Mouse (Mus musculus) layer of hippocampus, postnatal 36 days (tissue): Measurements from ENCODE around the gene Clmn. TPM values are rescaled to one million over a fixed set of nuclear protein-coding genes. Genes with fewer than 3 reads are reported as not detected.
"Not testable (repeated sequence)": the region's sequence is repeated elsewhere in the genome, so short reads cannot be mapped to it uniquely, and the experiment has no call there.

ENCODE experiments used
- DNase-seq, 2 experiments: peaks; one replicate each; pipeline ENCODE4 v3.0.0; 2022
- total RNA-seq, 2 experiments: library from RNA; stranded (reverse); gene quantifications; 2 replicates each; pipeline ENCODE4 v1.2.3; 2021

Clmn gene
- total RNA-seq, 2 experiments from 2014 or later = 91.9 to 104 TPM

GRCm38 (mm10) chr12:104751331-104751813 is 113.5 kb downstream of the Clmn start:
- DNase-seq = peak; percentile 23

GRCm38 (mm10) chr12:104748946-104749345 is 115.9 kb downstream of the Clmn start:
- no peak for DNase-seq

- DNase-seq = no peak
Observed at GRCm38 (mm10) chr12:104747252-104747651, 117.6 kb downstream of the Clmn start.

GRCm38 (mm10) chr12:104746601-104747000 is 118.3 kb downstream of the Clmn start:
- DNase-seq = no peak

GRCm38 (mm10) chr12:104743687-104744086 is 121.2 kb downstream of the Clmn start:
- no peak for DNase-seq

DNA sequence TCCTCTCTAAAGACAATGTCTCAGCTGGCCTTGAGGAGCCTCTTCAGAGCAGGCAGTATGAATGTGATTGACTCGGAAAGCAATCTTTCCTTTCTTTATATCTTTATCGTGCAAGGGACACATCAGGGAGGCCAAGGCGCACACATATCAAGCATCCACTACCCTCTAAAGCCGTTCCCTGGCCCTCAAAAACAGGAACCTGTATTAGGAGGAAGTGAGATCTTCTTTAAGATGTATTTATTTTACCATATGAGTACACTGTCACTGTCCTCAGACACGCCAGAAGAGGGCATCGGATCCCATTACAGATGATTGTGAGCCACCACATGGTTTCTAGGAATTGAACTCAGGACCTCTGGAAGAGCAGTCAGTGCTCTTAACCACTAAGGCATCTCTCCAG is 122.6 kb downstream of the Clmn start:
- no peak for DNase-seq

DNA sequence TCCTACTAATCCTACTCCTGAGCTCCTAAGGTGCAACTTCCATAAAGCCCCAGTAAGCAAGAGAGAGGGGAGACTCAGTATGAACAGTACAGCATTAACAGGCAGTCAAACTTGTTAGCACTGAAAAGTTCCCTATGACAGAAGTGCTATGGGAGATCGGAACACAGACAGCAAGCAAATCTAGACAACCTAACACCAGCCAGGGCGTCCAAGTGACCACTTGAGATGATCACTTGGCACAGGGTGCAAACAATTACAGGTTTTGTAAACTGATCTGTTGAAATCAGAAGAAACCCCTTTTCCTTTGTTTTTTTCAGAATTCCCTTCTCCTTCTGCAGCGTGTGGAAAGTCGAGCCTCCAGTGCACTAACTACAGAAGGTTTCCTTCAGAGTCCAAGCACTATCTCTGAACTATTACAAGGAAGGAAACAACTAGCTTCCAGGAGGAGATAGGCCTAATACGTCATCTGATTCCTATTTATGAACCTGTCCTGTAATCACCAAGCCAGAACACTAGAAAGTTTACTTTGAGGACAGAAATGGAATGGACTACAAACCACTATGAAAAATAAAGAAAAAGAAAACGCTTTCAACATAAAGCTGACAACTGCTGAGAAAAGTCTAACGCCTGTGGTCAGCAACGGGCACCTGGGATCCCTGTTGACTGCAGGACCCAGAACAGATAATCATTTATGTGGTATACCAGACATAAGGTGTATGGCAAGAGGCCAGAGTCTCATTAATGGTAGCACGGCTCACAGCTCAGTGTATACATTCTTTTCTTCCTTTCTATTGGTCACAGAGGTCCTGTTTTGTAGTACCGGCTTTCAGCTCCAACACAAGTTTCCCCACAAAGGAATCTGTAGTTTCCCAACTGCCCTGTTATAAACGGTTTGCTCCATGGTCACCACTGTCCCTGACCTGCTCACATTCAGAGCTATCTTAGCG is 123.8 kb downstream of the Clmn start:
- DNase-seq = no peak

GRCm38 (mm10) chr12:104738931-104739330 is 125.9 kb downstream of the Clmn start:
- no peak for DNase-seq

DNA sequence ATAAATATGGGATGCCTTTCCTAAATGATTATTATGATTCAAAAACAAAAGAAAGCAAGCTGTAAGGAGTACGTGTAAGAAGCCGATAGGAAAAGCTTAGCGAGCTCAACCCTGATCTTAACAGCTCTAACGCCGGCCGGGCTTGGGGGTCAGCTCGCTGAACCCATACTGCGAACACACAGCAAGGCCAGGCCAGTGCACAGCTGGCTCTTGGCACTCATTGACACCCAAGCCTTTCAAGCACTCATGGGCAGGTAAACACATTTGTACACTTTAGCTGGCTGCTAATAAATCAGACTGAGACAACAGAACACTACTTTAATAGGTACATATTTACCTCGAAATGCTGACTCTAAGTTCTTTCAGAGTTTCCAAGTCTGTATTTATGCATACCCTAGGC is 126.4 kb downstream of the Clmn start:
- DNase-seq = no peak

- peak; percentile 34 to 37 for DNase-seq
Observed at GRCm38 (mm10) chr12:104737666-104738065, 127.2 kb downstream of the Clmn start.

- no peak for DNase-seq
Observed at GRCm38 (mm10) chr12:104735993-104736395, 128.9 kb downstream of the Clmn start.

- DNase-seq = no peak
Observed at GRCm38 (mm10) chr12:104733165-104733564, 131.7 kb downstream of the Clmn start.

GRCm38 (mm10) chr12:104731782-104732181 is 133.1 kb downstream of the Clmn start:
- no peak for DNase-seq

GRCm38 (mm10) chr12:104726436-104726835 is 138.4 kb downstream of the Clmn start:
- not testable (repeated sequence) for DNase-seq

DNA sequence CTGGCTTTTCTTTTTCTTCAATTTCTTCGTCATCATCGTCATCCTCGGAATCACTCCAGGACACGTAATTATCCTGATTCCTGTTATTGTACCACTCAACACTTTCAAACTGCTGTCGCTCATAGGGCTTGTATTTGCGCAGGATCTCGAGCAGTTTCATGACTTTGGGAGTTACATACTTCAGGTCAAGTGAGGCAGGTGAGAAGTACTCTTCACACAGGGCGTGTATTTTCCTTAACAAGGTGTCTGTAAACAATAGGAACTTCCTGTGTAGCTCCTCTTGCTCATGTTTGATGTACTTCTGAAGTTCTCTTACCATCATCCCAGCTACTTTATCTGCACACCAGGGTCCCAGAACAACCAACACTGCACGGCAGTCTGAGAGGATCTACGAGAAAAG is 142.8 kb downstream of the Clmn start:
- DNase-seq = no peak

GRCm38 (mm10) chr12:104721011-104721410 is 143.9 kb downstream of the Clmn start:
- DNase-seq = no peak

GRCm38 (mm10) chr12:104718956-104719355 is 145.9 kb downstream of the Clmn start:
- no peak for DNase-seq

- no peak for DNase-seq
Observed at GRCm38 (mm10) chr12:104716409-104716808, 148.5 kb downstream of the Clmn start.

- DNase-seq = no peak
Observed at GRCm38 (mm10) chr12:104715453-104715852, 149.4 kb downstream of the Clmn start.

Other genes starting within 250 kb of the Clmn start
- 10 to 100 TPM; 38.4 to 41.9 TPM for gene Dicer1, start 113.1 kb downstream of the Clmn start, total RNA-seq
- gene Syne3, start 144.7 kb upstream of the Clmn start, total RNA-seq = 1 to 10 TPM; 1.3 to 2.0 TPM
- gene Glrx5, start 167.6 kb upstream of the Clmn start, total RNA-seq = 10 to 100 TPM; 45.6 to 45.9 TPM